Mouse (Mus musculus): ENCODE measurements around the gene Cul3. TPM values are rescaled to one million over a fixed set of nuclear protein-coding genes. Genes with fewer than 3 reads are reported as not detected.

Cul3 gene
- total RNA-seq, 2 experiments from 2014 or later, result 123 to 138 TPM

- DNase-seq (ENCODE audit: extremely low spot score in 1 of 2, low spot score in 2 of 2), result no peak
- intact Hi-C loops (cut with DNase I), result no loop called here
Observed at GRCm38 (mm10) chr1:80325761-80326160, 14.5 kb downstream of the Cul3 start.

- no peak for DNase-seq (ENCODE audit: extremely low spot score in 1 of 2, low spot score in 2 of 2)
Observed at GRCm38 (mm10) chr1:80324370-80324769, 15.9 kb downstream of the Cul3 start.

GRCm38 (mm10) chr1:80315533-80316045, 24.7 kb downstream of the Cul3 start:
- intact Hi-C loops (cut with DNase I), result no loop called here
- no peak for DNase-seq (ENCODE audit: extremely low spot score in 1 of 2, low spot score in 2 of 2)

More at GRCm38 (mm10) chr1:80324370-80324769, 15.9 kb downstream of the Cul3 start:
- intact Hi-C loops (cut with DNase I), result no loop called here

- intact Hi-C loops (cut with DNase I), result no loop called here
- DNase-seq (ENCODE audit: extremely low spot score in 1 of 2, low spot score in 2 of 2), result no peak
Observed at GRCm38 (mm10) chr1:80293307-80293706, 47.0 kb downstream of the Cul3 start.

GRCm38 (mm10) chr1:80278731-80279130, 61.5 kb downstream of the Cul3 start:
- intact Hi-C loops (cut with DNase I), result no loop called here
- DNase-seq (ENCODE audit: extremely low spot score in 1 of 2, low spot score in 2 of 2), result no peak

GRCm38 (mm10) chr1:80260443-80260842, 79.8 kb downstream of the Cul3 start:
- no peak for DNase-seq (ENCODE audit: extremely low spot score in 1 of 2, low spot score in 2 of 2)
- intact Hi-C loops (cut with DNase I), result no loop called here

- no peak for DNase-seq (ENCODE audit: extremely low spot score in 1 of 2, low spot score in 2 of 2)
- intact Hi-C loops (cut with DNase I), result no loop called here
Observed at GRCm38 (mm10) chr1:80258632-80259031, 81.6 kb downstream of the Cul3 start.

- no peak for DNase-seq (ENCODE audit: extremely low spot score in 1 of 2, low spot score in 2 of 2)
- intact Hi-C loops (cut with DNase I), result no loop called here
Observed at GRCm38 (mm10) chr1:80253309-80253708, 87.0 kb downstream of the Cul3 start.

- DNase-seq (ENCODE audit: extremely low spot score in 1 of 2, low spot score in 2 of 2), result no peak
- intact Hi-C loops (cut with DNase I), result no loop called here
Observed at GRCm38 (mm10) chr1:80250247-80250646, 90.0 kb downstream of the Cul3 start.

GRCm38 (mm10) chr1:80247131-80247530, 93.1 kb downstream of the Cul3 start:
- DNase-seq (ENCODE audit: extremely low spot score in 1 of 2, low spot score in 2 of 2), result no peak
- intact Hi-C loops (cut with DNase I), result no loop called here

- intact Hi-C loops (cut with DNase I), result no loop called here
- no peak for DNase-seq (ENCODE audit: extremely low spot score in 1 of 2, low spot score in 2 of 2)
Observed at GRCm38 (mm10) chr1:80244123-80244522, 96.2 kb downstream of the Cul3 start.

- intact Hi-C loops (cut with DNase I), result no loop called here
- no peak for DNase-seq (ENCODE audit: extremely low spot score in 1 of 2, low spot score in 2 of 2)
Observed at GRCm38 (mm10) chr1:80241579-80241978, 98.7 kb downstream of the Cul3 start.

- intact Hi-C loops (cut with DNase I), result no loop called here
- DNase-seq (ENCODE audit: extremely low spot score in 1 of 2, low spot score in 2 of 2), result no peak
Observed at GRCm38 (mm10) chr1:80240017-80240660, 100.1 kb downstream of the Cul3 start.

- intact Hi-C loops (cut with DNase I), result no loop called here
- DNase-seq (ENCODE audit: extremely low spot score in 1 of 2, low spot score in 2 of 2), result no peak
Observed at GRCm38 (mm10) chr1:80239481-80239880, 100.8 kb downstream of the Cul3 start.

- intact Hi-C loops (cut with DNase I), result no loop called here
- DNase-seq (ENCODE audit: extremely low spot score in 1 of 2, low spot score in 2 of 2), result no peak
Observed at GRCm38 (mm10) chr1:80236951-80237702, 103.2 kb downstream of the Cul3 start.

- intact Hi-C loops (cut with DNase I), result no loop called here
- DNase-seq (ENCODE audit: extremely low spot score in 1 of 2, low spot score in 2 of 2), result no peak
Observed at GRCm38 (mm10) chr1:80236126-80236525, 104.2 kb downstream of the Cul3 start.

GRCm38 (mm10) chr1:80230612-80231011, 109.7 kb downstream of the Cul3 start:
- intact Hi-C loops (cut with DNase I), result no loop called here
- DNase-seq (ENCODE audit: extremely low spot score in 1 of 2, low spot score in 2 of 2), result no peak

GRCm38 (mm10) chr1:80224839-80225412, 115.4 kb downstream of the Cul3 start:
- intact Hi-C loops (cut with DNase I), result no loop called here
- DNase-seq (ENCODE audit: extremely low spot score in 1 of 2, low spot score in 2 of 2), result no peak

GRCm38 (mm10) chr1:80221151-80221550, 119.1 kb downstream of the Cul3 start:
- no peak for DNase-seq (ENCODE audit: extremely low spot score in 1 of 2, low spot score in 2 of 2)
- intact Hi-C loops (cut with DNase I), result no loop called here

- DNase-seq (ENCODE audit: extremely low spot score in 1 of 2, low spot score in 2 of 2), result peak in 1 of 2 experiments; percentile 86
- intact Hi-C loops (cut with DNase I), result no loop called here
Observed at GRCm38 (mm10) chr1:80218268-80218667, 122.0 kb downstream of the Cul3 start, which contains the start of gene Fam124b. TSS of gene Fam124b (minus strand) at chr1:80218473.
